Mouse (Mus musculus) heart, adult 18-20 months (tissue): ENCODE results near the gene Alppl2. TPM values are rescaled to one million over a fixed set of nuclear protein-coding genes. Genes with fewer than 3 reads are reported as not detected.
A peak's percentile ranks its signal among the peaks of the same experiment; 100 is the strongest.

Experiments
- DNase-seq, 2 experiments: peaks; one replicate each; pipeline ENCODE4 v3.0.0; 2021 to 2022; ENCODE audit warnings: mixed read lengths in 1 of 2
- total RNA-seq, 2 experiments: library from RNA; stranded (reverse); gene quantifications; 2 replicates each; pipeline ENCODE4 v1.2.3; 2021

The Alppl2 gene
- total RNA-seq, 2 experiments from 2014 or later: not detected

DNA sequence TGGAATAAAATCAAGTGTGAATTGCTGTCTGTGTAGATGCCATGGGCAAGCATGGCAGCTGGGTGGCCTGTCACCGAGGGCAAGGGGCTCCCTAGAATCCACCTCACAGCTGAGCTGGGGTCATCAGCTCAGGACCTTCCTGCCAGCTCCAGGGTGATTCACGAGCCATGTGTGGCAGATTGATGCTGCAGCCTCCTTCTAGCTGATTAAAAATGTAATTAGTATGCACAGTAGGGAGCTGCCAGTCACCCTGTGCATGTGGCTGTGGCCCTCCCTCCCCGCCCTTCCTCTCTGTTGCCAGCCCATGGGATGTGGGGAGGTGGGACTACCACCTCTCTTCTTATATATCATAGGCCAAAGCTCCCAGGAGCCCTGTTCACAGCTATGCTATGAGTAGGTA, 39.7 kb downstream of the Alppl2 start:
- DNase-seq: no peak

DNA sequence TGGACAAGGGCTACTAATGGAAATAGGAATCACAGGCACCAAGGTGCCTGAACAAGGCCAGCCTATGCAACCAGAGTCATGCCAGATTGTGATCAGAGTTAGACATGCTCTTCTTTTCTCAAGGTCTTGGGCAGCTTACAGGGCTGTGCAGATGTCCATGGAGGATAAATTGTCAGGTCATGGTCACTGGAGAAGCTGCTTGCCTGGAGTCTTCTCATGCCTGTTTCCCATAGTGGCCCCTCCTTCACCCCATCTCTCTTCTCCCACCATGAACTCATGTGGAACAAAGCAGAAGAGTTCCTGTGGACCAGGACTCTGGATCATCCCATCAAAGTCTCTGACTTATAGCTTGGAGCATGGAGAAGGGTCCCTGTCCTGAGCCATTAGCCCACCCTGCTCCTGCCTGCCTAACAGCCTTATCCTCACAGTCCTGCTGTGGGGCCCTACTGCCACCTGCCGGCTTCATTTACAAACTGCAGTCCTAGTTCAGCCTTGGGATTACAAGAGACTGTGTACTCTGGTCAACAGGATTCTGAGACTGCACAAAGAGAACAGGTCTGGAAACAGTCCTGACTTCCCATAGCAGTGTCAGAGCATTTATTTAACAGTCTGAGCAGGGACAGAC, 47.8 kb downstream of the Alppl2 start:
- peak; percentile 52 to 87 for DNase-seq

DNA sequence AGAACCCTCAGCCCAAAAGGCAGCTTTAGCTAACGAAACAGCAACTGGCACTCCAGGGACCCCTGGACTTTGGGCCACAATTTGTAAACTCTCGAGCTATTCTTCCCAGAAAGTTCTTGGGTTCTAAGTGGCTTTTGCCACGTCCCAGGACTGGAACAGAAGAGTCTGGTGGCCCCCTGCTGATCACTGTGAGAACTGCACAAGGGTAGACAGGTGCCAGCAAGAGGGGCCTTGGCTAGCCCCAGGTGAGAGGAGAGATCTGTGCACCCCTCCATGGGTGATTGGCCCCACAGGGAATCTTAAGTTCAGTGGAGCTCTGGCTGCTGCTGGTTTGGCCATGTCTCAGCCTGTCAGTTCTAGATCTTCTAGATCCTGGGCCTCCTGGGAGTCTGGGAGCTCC, 48.6 kb downstream of the Alppl2 start:
- DNase-seq: peak; percentile 60 to 88

DNA sequence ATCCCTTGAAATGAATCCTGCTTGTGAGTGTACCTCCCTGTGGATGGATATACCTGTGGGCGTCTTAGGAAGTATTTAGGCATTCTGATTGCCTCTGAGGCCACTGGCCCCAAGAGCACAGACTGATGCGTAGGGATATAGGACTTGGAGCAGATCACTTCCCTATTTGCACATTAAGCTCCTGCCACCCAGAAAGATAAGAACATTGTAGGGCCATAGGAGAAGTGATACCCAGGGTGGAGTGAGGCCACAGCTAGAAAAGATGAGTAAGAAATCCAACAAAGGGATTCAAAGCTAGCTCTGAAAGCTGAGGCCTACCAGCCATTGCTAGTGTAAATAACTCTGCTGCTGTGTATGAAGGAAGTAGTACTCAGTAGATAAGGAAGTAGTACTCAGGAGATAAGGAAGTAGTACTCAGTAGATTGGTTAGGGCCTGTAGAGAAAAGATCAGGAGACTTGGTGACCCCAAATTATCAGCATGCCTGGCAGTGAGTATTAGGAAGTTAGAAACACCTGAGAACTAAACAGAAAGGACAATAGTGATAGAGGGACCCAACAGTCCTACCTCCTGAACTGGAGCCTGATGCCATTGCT, 51.2 kb downstream of the Alppl2 start:
- no peak for DNase-seq

Other genes starting within 250 kb of the Alppl2 start
- not detected for gene Alpi, start 11.7 kb upstream of the Alppl2 start, total RNA-seq
- gene Akp3, start 35.0 kb upstream of the Alppl2 start, total RNA-seq: not detected
- not detected for gene Ecel1, start 66.6 kb upstream of the Alppl2 start, total RNA-seq
- not detected for gene Prss56, start 93.4 kb upstream of the Alppl2 start, total RNA-seq
- gene Chrnd, start 100.7 kb upstream of the Alppl2 start, total RNA-seq: not detected
- not detected for gene Chrng, start 114.7 kb upstream of the Alppl2 start, total RNA-seq
- gene Eif4e2, start 124.0 kb upstream of the Alppl2 start, total RNA-seq: 10 to 100 TPM; 50.2 to 51.8 TPM
- 1 to 10 TPM; 4.4 to 4.8 TPM for gene Efhd1, start 174.4 kb upstream of the Alppl2 start, total RNA-seq
- gene Gigyf2, start 237.1 kb upstream of the Alppl2 start, total RNA-seq: 10 to 100 TPM; 40.8 to 46.3 TPM